In genomic region chr13:56145523-56145922, GRCm38 (mm10) we compare ENCODE assay signal across 9 mouse cellular contexts. TPM values are rescaled to one million over a fixed set of nuclear protein-coding genes. Genes with fewer than 3 reads are reported as not detected.
DNase-seq lines count a peak whose midpoint lies in the region; ATAC-seq and TF ChIP-seq lines count a peak whose summit lies in the region.
"Had no signal": no experiment of that assay in that cellular context is flagged by ENCODE, and none has a peak within 500 bp of the region (broad histone marks: within the 10 kb centered on the region; RNA-seq: fewer than 3 reads in every experiment).

No protein-coding gene starts in this region.

- TF ChIP-seq CTCF in forebrain, postnatal 0 days (IDR thresholded peaks at IDR 0.05; ENCODE audit: low read depth), result peak; percentile 42
- peak; percentile 63 for TF ChIP-seq CTCF in liver, embryonic 14.5 days (IDR thresholded peaks at IDR 0.05; ENCODE audit: low read depth)

- no peaks in the 10 kb centered on the region for H3K27me3 ChIP-seq in forebrain, postnatal 0 days (ENCODE audit: insufficient read depth, low read length)
- peaks cover 37% of the 10 kb centered on the region for H3K27me3 ChIP-seq in forebrain, embryonic 10.5 days (ENCODE audit: poor library complexity, severe bottlenecking)
- no peaks in the 10 kb centered on the region for H3K27me3 ChIP-seq in liver, embryonic 14.5 days (ENCODE audit: control insufficient read depth, insufficient read depth, low read length)

- no peaks in the 10 kb centered on the region for H3K9me3 ChIP-seq in forebrain, postnatal 0 days (ENCODE audit: low read length)
- no peaks in the 10 kb centered on the region for H3K9me3 ChIP-seq in forebrain, embryonic 10.5 days
- no peaks in the 10 kb centered on the region for H3K9me3 ChIP-seq in liver, embryonic 14.5 days (ENCODE audit: control insufficient read depth, low read length)
- H3K9me3 ChIP-seq: limb, embryonic 15.5 days had no signal

- no peak overlapping the region for H3K9ac ChIP-seq in forebrain, postnatal 0 days
- H3K9ac ChIP-seq in liver, embryonic 14.5 days (replicated peaks), result no peak overlapping the region
- H3K9ac ChIP-seq: limb, embryonic 15.5 days had no signal

- H3K36me3 ChIP-seq in forebrain, postnatal 0 days (ENCODE audit: insufficient read depth), result no peaks in the 10 kb centered on the region
- H3K36me3 ChIP-seq in forebrain, embryonic 10.5 days (replicated peaks), result no peaks in the 10 kb centered on the region
- H3K36me3 ChIP-seq in liver, embryonic 14.5 days (replicated peaks; ENCODE audit: control insufficient read depth, insufficient read depth, low read depth), result no peaks in the 10 kb centered on the region
- H3K36me3 ChIP-seq: limb, embryonic 15.5 days had no signal

- no peak for ATAC-seq in forebrain, postnatal 0 days
- ATAC-seq in liver, embryonic 14.5 days (ENCODE audit: insufficient read depth), result no peak

- H3K4me2 ChIP-seq in forebrain, postnatal 0 days (ENCODE audit: low read depth), result no peak overlapping the region
- no peak overlapping the region for H3K4me2 ChIP-seq in liver, embryonic 14.5 days (ENCODE audit: low read depth)
- H3K4me2 ChIP-seq: limb, embryonic 15.5 days had no signal

- DNase-seq in forebrain, postnatal 0 days, result no peak
- DNase-seq in forebrain, embryonic 10.5 days (ENCODE audit: extremely low spot score, low spot score), result no peak
- DNase-seq in right cerebral cortex, adult 2 months (ENCODE audit: low spot score in 2 of 2), result peak; percentile 22 to 27
- DNase-seq in right cerebral cortex, postnatal 25 days, result no peak
- no peak for DNase-seq in liver, embryonic 14.5 days (ENCODE audit: low read depth in 3 of 3, low spot score in 3 of 3)
- DNase-seq in thymus, postnatal 25 days, result peak; percentile 79
- DNase-seq in urinary bladder, postnatal 25 days (ENCODE audit: low spot score), result no peak
- DNase-seq in right cerebral cortex, postnatal 36 days (ENCODE audit: low spot score in 2 of 2), result no peak

- H3K4me1 ChIP-seq in forebrain, postnatal 0 days (ENCODE audit: insufficient read depth), result no peaks in the 10 kb centered on the region
- H3K4me1 ChIP-seq in forebrain, embryonic 10.5 days, result peaks cover 21% of the 10 kb centered on the region
- H3K4me1 ChIP-seq in liver, embryonic 14.5 days (replicated peaks; ENCODE audit: control insufficient read depth in 2 of 2, insufficient read depth in 2 of 2, low read length in 1 of 2), result peaks cover 0 to 6% of the 10 kb centered on the region in 2 experiments; a peak in 2 of 4 replicates

- no peak for TF ChIP-seq EP300 in liver, embryonic 14.5 days (IDR thresholded peaks at IDR 0.05; ENCODE audit: low read depth)

- no peak overlapping the region for H3K27ac ChIP-seq in forebrain, postnatal 0 days (ENCODE audit: low read depth, low read length)
- H3K27ac ChIP-seq in forebrain, embryonic 10.5 days, result no peak overlapping the region
- no peak overlapping the region for H3K27ac ChIP-seq in liver, embryonic 14.5 days
- H3K27ac ChIP-seq: limb, embryonic 15.5 days had no signal

- H3K4me3 ChIP-seq in forebrain, postnatal 0 days (ENCODE audit: low read depth, low read length), result no peak overlapping the region
- H3K4me3 ChIP-seq in forebrain, embryonic 10.5 days, result no peak overlapping the region
- no peak overlapping the region for H3K4me3 ChIP-seq in liver, embryonic 14.5 days (ENCODE audit: insufficient read depth in 1 of 2, low read depth in 2 of 2, low read length in 2 of 2)
- H3K4me3 ChIP-seq: limb, embryonic 15.5 days had no signal

- 49% methylated on average over 3 of the region's 3 CpGs for WGBS in forebrain, postnatal 0 days
- WGBS in forebrain, embryonic 10.5 days, result 22% methylated on average over 3 of the region's 3 CpGs
- WGBS in liver, embryonic 14.5 days (ENCODE audit: insufficient replicate concordance), result 23% methylated on average over 3 of the region's 3 CpGs

RNA-seq across cellular contexts. Expression of gene H2afy, which starts 9.4 kb away (rescaled TPM):
- 151 and 181 TPM in 2 replicates for total RNA-seq in forebrain, postnatal 0 days (2014; rRNA removed)
- polyA plus RNA-seq in forebrain, postnatal 0 days (2015; fragmentation: Nextera tagmentation; extraction: Ambion mirVana), result 169 and 171 TPM in 2 replicates
- 554 and 558 TPM in 2 replicates for polyA plus RNA-seq in forebrain, embryonic 10.5 days (2016; fragmentation: Nextera tagmentation; extraction: Ambion mirVana)
- 45.0 and 68.7 TPM in 2 replicates for polyA plus RNA-seq in liver, embryonic 14.5 days (2012; rRNA removed)
- polyA plus RNA-seq in liver, embryonic 14.5 days (2014; fragmentation: Nextera tagmentation; extraction: Ambion mirVana), result 78.8 and 79.0 TPM in 2 replicates

RNA-seq across cellular contexts. Expression of gene Tifab, which starts 33.2 kb away (rescaled TPM):
- 0.05 and 0.92 TPM in 2 replicates for total RNA-seq in forebrain, postnatal 0 days (2014; rRNA removed)
- polyA plus RNA-seq in forebrain, postnatal 0 days (2015; fragmentation: Nextera tagmentation; extraction: Ambion mirVana), result 0.58 and 0.61 TPM in 2 replicates
- polyA plus RNA-seq in forebrain, embryonic 10.5 days (2016; fragmentation: Nextera tagmentation; extraction: Ambion mirVana), result 0.97 and 1.2 TPM in 2 replicates
- 3.2 and 3.9 TPM in 2 replicates for polyA plus RNA-seq in liver, embryonic 14.5 days (2012; rRNA removed)
- 1.7 and 3.0 TPM in 2 replicates for polyA plus RNA-seq in liver, embryonic 14.5 days (2014; fragmentation: Nextera tagmentation; extraction: Ambion mirVana)

Comparison
In these comparisons a context has a peak if more than half of its experiments do, and no peak if none do; other contexts are left out.
1. DNase-seq: peak in right cerebral cortex, adult 2 months (2 of 2) and thymus, postnatal 25 days (single experiment); none in forebrain, postnatal 0 days (single experiment), forebrain, embryonic 10.5 days (single experiment), right cerebral cortex, postnatal 25 days (single experiment), liver, embryonic 14.5 days (0 of 3), urinary bladder, postnatal 25 days (single experiment) and right cerebral cortex, postnatal 36 days (0 of 2).